Comparison of ENCODE assay signal across 16 mouse cellular contexts in genomic region chr5:15691849-15692248, GRCm38 (mm10). TPM values are rescaled to one million over a fixed set of nuclear protein-coding genes. Genes with fewer than 3 reads are reported as not detected.
A peak's percentile ranks its signal among the peaks of the same experiment; 100 is the strongest.
DNase-seq lines count a peak whose midpoint lies in the region; ATAC-seq and TF ChIP-seq lines count a peak whose summit lies in the region.
"Not testable (repeated sequence)": the region's sequence is repeated elsewhere in the genome, so short reads cannot be mapped to it uniquely, and the experiment has no call there.
"Had no signal": no experiment of that assay in that cellular context is flagged by ENCODE, and none has a peak within 500 bp of the region (broad histone marks: within the 10 kb centered on the region; RNA-seq: fewer than 3 reads in every experiment).

No protein-coding gene starts in this region.

- H3K36me3 ChIP-seq in forebrain, embryonic 11.5 days (ENCODE audit: control insufficient read depth, insufficient read depth, low read length); limb, embryonic 12.5 days; midbrain, embryonic 11.5 days (ENCODE audit: control insufficient read depth, insufficient read depth, low read length); stomach, postnatal 0 days (ENCODE audit: control insufficient read depth, insufficient read depth, low read length): not testable (repeated sequence)

- not testable (repeated sequence) for H3K4me2 ChIP-seq in forebrain, embryonic 11.5 days (ENCODE audit: low read depth, low read length, severe bottlenecking); limb, embryonic 12.5 days; midbrain, embryonic 11.5 days; stomach, postnatal 0 days (replicated peaks; ENCODE audit: low read depth)

- 83% methylated on average over 4 of the region's 4 CpGs for WGBS in forebrain, embryonic 11.5 days
- 86% methylated on average over 4 of the region's 4 CpGs for WGBS in limb, embryonic 12.5 days
- 86% methylated on average over 4 of the region's 4 CpGs for WGBS in midbrain, embryonic 11.5 days
- 81% methylated on average over 4 of the region's 4 CpGs for WGBS in stomach, postnatal 0 days

- TF ChIP-seq EP300 in stomach, postnatal 0 days (optimal IDR thresholded peaks at IDR 0.05) = not testable (repeated sequence)

- H3K9ac ChIP-seq in forebrain, embryonic 11.5 days (ENCODE audit: low read length); limb, embryonic 12.5 days (replicated peaks); midbrain, embryonic 11.5 days (ENCODE audit: low read length); stomach, postnatal 0 days (ENCODE audit: low read length): not testable (repeated sequence)

- ATAC-seq in forebrain, embryonic 11.5 days (replicated peaks; ENCODE audit: low FRiP score); midbrain, embryonic 11.5 days (ENCODE audit: low FRiP score): not testable (repeated sequence)
- 0 out of 2 replicates have a peak, but pooled peaks have one; percentile 39 for ATAC-seq in limb, embryonic 12.5 days (ENCODE audit: insufficient number of reproducible peaks, insufficient read depth, low FRiP score, low TSS enrichment, low read depth)
- 0 out of 2 replicates have a peak, but pooled peaks have one; percentile 41 for ATAC-seq in stomach, postnatal 0 days (ENCODE audit: low FRiP score, low TSS enrichment)

- DNase-seq in embryo, embryonic 9.5 days (ENCODE audit: extremely low spot score) = peak; percentile 0
- DNase-seq in forebrain, embryonic 11.5 days (ENCODE audit: low spot score) = peak; percentile 32
- peak; percentile 65 for DNase-seq in midbrain, embryonic 11.5 days (ENCODE audit: low spot score, missing footprints)
- DNase-seq in stomach, postnatal 0 days (ENCODE audit: low spot score) = not testable (repeated sequence)

- H3K27me3 ChIP-seq in forebrain, embryonic 11.5 days (ENCODE audit: control insufficient read depth, insufficient read depth, low read length); limb, embryonic 12.5 days; midbrain, embryonic 11.5 days (ENCODE audit: control insufficient read depth, insufficient read depth, low read length); stomach, postnatal 0 days (ENCODE audit: control insufficient read depth, insufficient read depth, low read length): not testable (repeated sequence)

- not testable (repeated sequence) for H3K4me1 ChIP-seq in forebrain, embryonic 11.5 days (replicated peaks; ENCODE audit: control insufficient read depth, insufficient read depth, low read length); limb, embryonic 12.5 days (replicated peaks); midbrain, embryonic 11.5 days (ENCODE audit: control insufficient read depth, insufficient read depth, low read length); stomach, postnatal 0 days (replicated peaks; ENCODE audit: control insufficient read depth, insufficient read depth)

- H3K27ac ChIP-seq in forebrain, embryonic 11.5 days (ENCODE audit: low read depth, low read length); limb, embryonic 12.5 days; midbrain, embryonic 11.5 days (ENCODE audit: low read depth, low read length); stomach, postnatal 0 days (replicated peaks): not testable (repeated sequence)

- H3K9me3 ChIP-seq in forebrain, embryonic 11.5 days (ENCODE audit: control insufficient read depth, low read length); midbrain, embryonic 11.5 days (ENCODE audit: control insufficient read depth, low read length); stomach, postnatal 0 days (ENCODE audit: control insufficient read depth, low read length): not testable (repeated sequence)
- H3K9me3 ChIP-seq in limb, embryonic 12.5 days = peaks cover 31% of the 10 kb centered on the region

- TF ChIP-seq CTCF in stomach, postnatal 0 days (IDR thresholded peaks at IDR 0.05; ENCODE audit: low read depth) = not testable (repeated sequence)

- not testable (repeated sequence) for H3K4me3 ChIP-seq in forebrain, embryonic 11.5 days (ENCODE audit: low read depth, low read length); limb, embryonic 12.5 days (replicated peaks); midbrain, embryonic 11.5 days (ENCODE audit: low read depth, low read length); stomach, postnatal 0 days (ENCODE audit: low read depth, low read length)

RNA-seq across cellular contexts. Expression of gene Speer4c, which starts 22.2 kb away (rescaled TPM):
- polyA plus RNA-seq in forebrain, embryonic 11.5 days (2014; fragmentation: Nextera tagmentation; extraction: Ambion mirVana) = not detected in 2 replicates
- polyA plus RNA-seq in limb, embryonic 12.5 days (2016; fragmentation: Nextera tagmentation; extraction: Ambion mirVana) = not detected in 2 replicates
- polyA plus RNA-seq in midbrain, embryonic 11.5 days (2014; fragmentation: Nextera tagmentation; extraction: Ambion mirVana) = not detected in 2 replicates
- polyA plus RNA-seq in stomach, postnatal 0 days (2015; fragmentation: Nextera tagmentation; extraction: Ambion mirVana) = 0.23 TPM in 1 of 2 replicates, not detected in the other
- polyA plus RNA-seq: activated CD4-positive, CD25-positive, alpha-beta regulatory T cell, adult 4 months; C2C12; cerebellum, adult 2 months; cortical plate, adult 2 months; embryonic facial prominence, embryonic 11.5 days; embryonic facial prominence, embryonic 13.5 days; forebrain, embryonic 12.5 days; forebrain, embryonic 14.5 days; forebrain, embryonic 16.5 days; frontal cortex, adult 2 months; Patski had no signal

RNA-seq across cellular contexts. Expression of gene 4930572O03Rik, which starts 35.0 kb away (rescaled TPM):
- not detected in 2 replicates for polyA plus RNA-seq in forebrain, embryonic 11.5 days (2014; fragmentation: Nextera tagmentation; extraction: Ambion mirVana)
- not detected in 2 replicates for polyA plus RNA-seq in limb, embryonic 12.5 days (2016; fragmentation: Nextera tagmentation; extraction: Ambion mirVana)
- not detected in 2 replicates for polyA plus RNA-seq in midbrain, embryonic 11.5 days (2014; fragmentation: Nextera tagmentation; extraction: Ambion mirVana)
- polyA plus RNA-seq in stomach, postnatal 0 days (2015; fragmentation: Nextera tagmentation; extraction: Ambion mirVana) = not detected in 2 replicates
- polyA plus RNA-seq: activated CD4-positive, CD25-positive, alpha-beta regulatory T cell, adult 4 months; C2C12; cerebellum, adult 2 months; cortical plate, adult 2 months; embryonic facial prominence, embryonic 11.5 days; embryonic facial prominence, embryonic 13.5 days; forebrain, embryonic 12.5 days; forebrain, embryonic 14.5 days; forebrain, embryonic 16.5 days; frontal cortex, adult 2 months; Patski had no signal
